Mouse (Mus musculus) regulatory T cell (primary cell): ENCODE measurements around the gene Vps37c.

Experiments
- in situ Hi-C: fragments of 300-600 bp; cut with MboI, MseI; formaldehyde crosslinking; loops from one replicate; pipeline ENCODE4 v1.15.1; 2025; ENCODE audit warnings: high pct_unique_total_duplicates

Vps37c gene

DNA sequence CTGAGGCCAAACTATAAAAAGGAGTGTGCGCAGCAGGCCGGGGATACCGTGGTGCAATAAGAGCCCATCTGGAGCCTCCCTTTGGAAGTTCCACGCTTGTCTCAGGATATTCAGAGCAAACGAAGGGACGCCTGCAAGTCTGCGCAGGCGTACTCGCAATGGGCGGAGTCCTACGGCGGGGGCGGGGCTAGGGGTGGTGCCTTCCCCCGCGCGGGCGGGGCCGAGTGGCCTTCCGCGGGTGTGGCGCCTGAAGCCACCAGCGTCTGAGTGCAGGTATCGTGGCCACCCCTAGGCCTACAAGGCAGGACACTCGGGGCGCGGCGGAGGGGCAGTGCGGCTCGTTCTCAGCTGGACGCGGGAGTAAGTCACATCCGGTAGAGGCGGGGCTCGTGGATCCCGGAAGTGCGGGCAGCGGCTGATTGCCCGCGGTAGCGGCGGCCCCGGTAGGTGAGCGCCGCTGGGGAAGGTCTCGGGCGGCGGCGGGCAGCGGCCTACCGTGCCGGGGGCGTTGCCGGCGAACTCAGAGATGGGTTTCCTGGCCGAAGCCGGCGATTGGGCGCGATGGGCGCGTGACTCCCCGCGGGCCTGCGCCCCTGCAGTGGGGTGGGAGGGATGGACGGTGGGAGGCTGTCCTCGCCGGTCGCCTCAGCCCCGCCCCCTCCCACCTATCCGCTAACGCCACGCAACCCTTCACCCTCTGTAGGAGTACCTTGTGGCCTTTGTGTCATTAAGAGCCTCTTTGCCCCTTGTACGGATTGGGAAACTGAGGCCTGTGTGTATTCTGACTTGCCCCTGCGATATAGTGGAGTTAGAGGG, at the start of gene Vps37c:
Gene Vps37c, plus strand, starts transcription at position 199 of the 816 bp plus-strand sequence.
- in situ Hi-C loops, result no loop called here

DNA sequence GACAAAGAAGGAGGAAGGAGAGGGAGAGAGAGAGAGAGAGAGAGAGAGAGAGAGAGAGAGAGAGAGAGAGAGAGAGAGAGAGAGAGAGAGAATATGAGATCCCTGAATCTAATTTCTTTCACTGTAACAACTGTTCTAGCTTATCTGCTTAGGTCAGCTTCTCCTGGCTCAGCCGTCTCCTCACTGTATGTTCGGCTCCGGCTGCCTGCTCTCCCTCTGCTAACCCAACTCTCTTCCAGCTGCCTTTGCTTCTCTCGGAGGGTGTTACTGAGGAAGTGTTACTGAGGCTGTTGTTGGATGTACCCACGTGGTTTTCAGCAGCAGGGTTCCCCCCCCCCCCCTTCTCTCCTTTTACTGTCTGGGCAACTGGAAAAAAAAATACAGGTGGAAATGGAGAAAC, 48.5 kb upstream of the Vps37c start:
- in situ Hi-C loops, result no loop called here

DNA sequence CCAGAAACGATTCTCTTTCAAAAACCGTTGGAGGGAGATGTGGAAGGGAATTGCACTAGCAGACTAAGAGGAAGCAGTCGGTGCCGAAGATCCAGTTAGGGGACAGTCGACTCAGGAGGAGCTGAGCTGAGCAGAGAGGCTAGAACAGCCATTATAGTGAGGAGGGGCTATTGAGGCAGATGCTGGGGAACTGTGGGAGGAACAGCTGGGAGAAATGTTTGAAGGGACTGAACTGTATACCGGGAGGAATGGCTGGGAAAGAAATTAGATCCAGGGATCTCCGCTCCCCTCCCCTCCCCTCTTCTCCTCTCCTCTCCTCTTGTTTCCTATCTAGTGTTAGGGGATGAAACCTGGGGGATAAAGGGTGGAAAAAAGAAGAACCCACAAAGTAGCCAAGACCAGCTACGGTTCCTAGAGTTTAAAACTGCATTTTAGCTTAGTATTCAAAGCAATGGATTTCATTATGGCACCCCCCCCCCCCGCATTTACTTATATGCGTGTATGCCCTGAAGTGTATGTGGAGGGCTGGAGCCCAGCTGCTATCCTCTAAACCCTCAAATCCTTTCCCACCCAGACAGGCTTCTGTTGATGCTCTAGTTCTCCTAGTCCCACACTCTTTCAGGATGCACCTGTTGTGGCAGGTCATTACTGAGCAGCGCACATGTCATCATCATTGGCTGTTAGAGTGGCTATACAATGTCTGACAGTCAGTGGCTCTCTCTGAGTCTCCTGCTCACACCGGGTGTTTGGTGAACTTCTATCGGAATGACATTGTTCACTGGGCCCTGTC, 47.8 kb upstream of the Vps37c start:
- in situ Hi-C loops, result no loop called here

DNA sequence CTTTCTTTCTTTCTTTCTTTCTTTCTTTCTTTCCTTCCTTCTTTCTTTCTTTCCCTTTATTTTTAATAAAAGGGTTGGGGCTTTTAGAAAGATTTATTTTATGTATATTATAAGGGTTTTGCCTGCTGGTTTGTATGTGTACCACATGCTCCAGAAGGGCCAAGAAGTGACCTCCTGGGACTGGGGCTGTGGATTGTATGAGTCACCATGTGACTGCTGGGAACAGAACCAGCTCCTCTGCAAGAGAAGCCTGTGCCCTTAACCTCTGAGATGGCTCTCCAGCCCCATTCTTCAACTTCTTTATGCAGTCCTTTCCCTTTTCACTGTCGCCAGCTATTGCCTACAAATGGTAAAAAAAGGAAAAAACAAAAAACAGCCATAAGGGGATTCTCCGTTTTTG, 42.9 kb upstream of the Vps37c start:
- in situ Hi-C loops, result no loop called here

DNA sequence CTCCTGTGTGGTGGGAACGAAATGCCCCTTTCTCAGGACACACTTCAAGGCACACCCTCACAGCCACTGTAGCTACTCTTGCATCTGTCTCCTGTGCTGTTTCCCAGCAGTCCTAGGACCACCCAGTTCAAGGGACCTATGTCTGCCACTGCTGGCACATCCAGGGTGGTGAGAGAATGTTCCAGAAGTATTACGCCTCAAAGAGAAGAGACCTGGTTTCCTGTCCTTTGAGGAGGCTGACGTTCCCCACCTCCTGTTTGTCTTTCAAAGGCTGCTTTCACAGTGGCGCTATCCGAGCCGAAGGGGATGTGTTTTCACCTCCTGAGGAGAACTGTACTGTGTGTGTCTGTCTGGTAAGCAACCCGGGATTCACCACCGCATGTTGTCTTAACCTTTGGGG, 40.4 kb upstream of the Vps37c start:
- in situ Hi-C loops, result no loop called here

DNA sequence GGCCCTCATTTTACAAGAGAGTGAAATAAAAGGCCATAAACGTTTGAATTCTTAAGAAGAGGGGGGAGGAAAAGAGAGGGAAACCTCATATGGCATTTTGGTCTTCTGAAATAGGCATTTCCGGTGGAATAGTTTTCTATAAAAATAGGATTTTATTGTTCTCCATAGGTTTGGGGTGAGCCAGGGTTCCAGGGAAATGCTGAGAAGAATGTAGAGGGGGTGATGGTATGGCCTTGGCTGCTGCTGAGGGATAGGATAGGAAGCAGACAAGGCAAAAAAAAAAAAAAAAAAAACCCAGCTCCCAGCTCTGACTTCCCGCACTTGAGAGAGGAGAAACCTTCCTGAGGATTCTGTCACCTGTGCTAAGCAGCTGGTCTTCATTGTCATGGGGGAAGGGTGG, 32.5 kb upstream of the Vps37c start:
- in situ Hi-C loops, result loop anchor here (10.0 to 25.0 kb wide), 2 partner anchors 1006 to 1179 kb away; partner anchors contain the start of genes Olfr1417 and Oosp2

DNA sequence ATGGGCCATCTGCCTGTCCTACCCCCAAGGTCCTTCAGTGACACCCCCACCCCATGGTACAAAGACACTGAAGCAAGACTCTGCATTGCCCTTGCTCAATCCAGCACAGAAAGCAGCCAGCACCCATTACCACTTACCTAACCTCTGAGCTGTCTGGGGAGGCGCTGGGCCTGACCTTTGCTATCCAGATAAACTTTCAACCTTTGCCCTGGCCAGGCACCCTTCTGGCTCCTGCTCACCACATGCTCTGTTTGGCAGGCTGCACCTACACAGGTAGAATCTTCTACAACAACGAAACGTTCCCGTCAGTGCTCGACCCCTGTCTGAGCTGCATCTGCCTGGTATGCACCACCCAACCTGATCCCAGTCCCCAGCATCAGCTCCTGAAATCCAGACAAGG, 30.8 kb upstream of the Vps37c start:
- in situ Hi-C loops, result loop anchor here (10.0 to 25.0 kb wide), 2 partner anchors 1005 to 1177 kb away; partner anchors contain the start of genes Olfr1417 and Oosp2

DNA sequence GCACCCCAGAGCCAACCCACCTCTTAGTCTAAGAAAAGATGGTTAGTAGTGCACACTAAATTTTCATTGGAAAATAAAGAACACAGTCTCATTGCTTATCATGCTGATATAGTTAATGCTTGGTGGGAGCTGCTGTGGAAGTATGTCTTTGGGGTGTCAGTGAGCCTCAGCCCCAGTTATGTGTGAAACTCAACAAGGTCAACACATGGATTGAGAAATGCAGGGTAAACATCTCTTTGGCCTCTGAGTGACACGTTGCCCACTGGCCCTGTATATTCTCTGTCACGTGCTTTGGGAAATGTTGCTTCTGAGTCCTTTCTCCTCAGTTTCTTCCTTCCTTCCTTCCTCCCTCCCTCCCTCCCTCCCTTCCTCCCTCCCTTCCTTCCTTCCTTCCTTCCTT, 30.1 kb upstream of the Vps37c start:
- in situ Hi-C loops, result loop anchor here (10.0 to 25.0 kb wide), 2 partner anchors 1004 to 1176 kb away; partner anchors contain the start of genes Olfr1417 and Oosp2

DNA sequence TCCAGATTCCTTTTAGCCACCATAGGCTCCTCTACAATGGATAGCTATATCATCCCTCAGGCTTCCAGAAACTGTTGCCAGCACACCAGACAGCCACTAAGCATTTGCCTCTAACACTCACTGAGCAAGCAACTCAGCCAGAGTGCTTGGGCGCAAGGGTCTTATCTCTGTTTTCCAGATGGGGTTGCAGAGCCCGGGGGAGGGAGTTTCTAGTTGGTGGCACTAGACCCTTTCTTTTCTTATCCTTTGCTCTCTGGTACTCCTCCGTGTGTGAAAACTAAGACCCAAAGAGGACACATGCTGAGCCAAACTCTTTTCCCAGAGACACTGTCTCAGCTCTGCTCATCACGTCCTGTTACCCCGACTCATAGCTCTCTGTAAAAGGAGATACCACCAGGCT, 27.2 kb upstream of the Vps37c start:
- in situ Hi-C loops, result loop anchor here (10.0 to 25.0 kb wide), 2 partner anchors 643 to 1001 kb away; partner anchors contain the start of gene Oosp2

DNA sequence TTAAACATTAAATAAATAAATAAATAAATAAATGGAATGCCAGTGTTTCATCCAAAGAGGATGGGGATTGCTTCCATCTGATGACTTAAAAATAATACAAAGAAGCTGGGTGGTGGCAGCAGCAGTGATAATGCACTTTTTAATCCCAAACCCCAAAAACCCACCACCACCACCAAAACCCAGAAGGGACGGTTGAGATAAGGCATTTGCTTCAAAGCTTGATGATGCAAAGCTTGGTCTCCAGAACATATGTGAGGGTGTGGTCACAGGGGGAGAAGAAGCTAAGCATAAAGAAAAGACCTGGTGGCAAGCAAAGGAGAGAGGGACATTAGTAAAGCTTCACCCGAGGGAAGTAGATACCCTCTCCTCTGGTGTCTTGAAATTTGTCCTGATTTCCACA, 26.6 kb upstream of the Vps37c start:
- in situ Hi-C loops, result loop anchor here (10.0 to 25.0 kb wide), 2 partner anchors 643 to 1000 kb away; partner anchors contain the start of gene Oosp2

DNA sequence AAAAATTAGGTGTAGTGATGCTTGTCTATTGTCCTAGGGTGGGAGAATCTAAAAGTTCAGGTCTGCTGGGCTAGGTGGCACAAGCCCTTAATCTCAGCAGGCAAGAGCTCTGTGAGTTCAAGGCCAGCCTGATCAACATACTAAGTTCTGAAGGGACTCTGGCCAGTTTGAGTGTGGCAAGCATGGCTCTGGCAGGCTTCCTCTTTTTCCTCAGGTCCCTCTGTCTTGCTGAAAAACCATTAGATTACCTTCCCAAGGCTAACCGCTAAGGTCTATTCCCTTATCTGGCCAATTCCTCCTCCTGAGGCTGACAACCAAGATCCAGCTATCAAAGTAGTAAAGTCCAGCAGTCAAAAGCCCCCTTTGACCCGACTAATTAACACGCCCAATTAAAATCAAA, 25.9 kb upstream of the Vps37c start:
- in situ Hi-C loops, result loop anchor here (10.0 to 25.0 kb wide), 2 partner anchors 642 to 1000 kb away; partner anchors contain the start of gene Oosp2

DNA sequence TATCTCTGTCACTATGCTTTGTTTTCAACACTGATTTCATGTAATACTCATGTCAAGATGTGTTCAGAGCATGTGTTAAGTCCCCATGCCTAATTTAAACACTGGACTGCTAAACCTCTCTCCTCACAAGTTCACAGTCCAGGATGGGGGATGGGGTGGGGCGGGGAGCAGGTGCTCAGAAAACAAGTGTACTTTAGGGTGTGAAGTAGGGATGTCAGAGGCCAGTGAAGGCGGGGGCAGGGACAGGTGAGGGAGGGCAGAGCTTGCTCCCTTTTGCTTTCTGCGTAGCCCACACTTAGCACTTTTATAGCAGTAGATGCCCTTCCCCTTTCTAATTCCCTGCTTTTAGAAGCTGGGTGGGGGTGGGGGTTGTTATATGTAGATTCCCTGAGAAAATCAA, 23.4 kb upstream of the Vps37c start:
- in situ Hi-C loops, result loop anchor here (5.0 to 25.0 kb wide), 3 partner anchors 297 to 997 kb away; partner anchors contain the start of gene Oosp2

DNA sequence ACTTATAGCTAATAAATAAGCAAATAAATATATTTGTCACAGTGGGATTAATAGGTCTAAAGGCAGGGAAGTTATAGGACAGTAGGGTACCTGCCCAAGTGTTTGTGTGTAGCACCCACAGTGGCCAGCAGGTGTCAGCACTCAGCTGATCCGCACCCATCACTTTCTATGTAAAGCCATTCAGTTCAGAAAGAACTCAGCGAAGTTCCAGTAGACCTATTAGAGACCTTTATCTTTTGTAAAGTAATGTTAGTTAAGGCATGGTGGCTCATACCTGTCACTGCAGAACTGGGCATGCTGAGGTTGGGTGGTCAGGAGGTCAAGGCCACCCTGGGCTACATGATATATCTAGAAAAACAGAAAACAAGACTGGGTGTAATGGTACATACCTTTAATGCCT, 23.0 kb upstream of the Vps37c start:
- in situ Hi-C loops, result loop anchor here (5.0 to 25.0 kb wide), 3 partner anchors 297 to 997 kb away; partner anchors contain the start of gene Oosp2

DNA sequence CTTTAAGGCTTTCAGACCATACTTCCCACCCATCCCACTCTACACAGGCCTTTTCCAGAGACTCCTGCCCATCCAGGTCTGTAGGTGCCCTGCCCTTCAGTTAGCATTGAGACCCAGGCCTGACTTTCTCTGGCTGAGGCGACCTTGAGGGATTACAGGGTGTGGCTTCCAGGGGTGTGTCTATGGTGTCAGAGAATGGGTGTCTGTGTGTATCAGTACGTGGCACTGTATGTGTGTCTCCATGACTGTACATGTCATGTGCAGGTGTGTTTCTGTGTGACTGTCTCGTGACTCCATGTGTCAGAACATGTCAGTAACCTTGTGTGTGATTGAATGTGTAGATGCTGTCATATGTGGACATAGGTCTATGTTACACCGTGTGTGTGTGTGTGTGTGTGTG, 17.2 kb upstream of the Vps37c start:
- in situ Hi-C loops, result loop anchor here (25.0 kb wide), 1 partner anchor 991 kb away; the partner anchor contains the start of gene Oosp2

DNA sequence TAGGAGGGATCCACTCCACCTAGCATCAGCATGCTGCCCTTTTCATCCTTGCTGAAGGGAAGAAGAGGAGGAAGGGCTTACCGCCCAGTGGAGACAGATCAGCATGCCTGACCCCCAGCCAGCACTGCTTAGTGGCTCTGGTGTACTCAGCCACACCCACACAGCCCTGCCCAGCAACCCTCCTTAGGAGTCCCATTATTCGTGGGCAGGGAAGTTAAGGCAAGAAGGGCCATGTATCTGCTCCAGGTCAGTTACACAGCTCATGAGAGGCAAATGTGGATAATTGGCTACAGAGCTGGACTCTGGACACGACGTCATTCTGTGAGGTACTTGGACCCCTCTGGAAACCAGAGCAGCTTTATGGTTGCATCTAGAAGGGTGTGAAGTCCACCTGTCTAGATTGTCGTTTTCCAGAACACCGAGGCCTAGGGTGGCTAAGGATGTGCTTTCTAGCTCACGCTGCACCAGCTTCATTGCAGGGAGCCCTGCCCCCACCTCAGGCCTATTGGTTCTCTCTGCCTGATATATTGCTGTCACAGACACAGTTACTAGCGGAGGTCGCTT, 16.6 kb upstream of the Vps37c start:
- in situ Hi-C loops, result loop anchor here (25.0 kb wide), 1 partner anchor 990 kb away; the partner anchor contains the start of gene Oosp2

DNA sequence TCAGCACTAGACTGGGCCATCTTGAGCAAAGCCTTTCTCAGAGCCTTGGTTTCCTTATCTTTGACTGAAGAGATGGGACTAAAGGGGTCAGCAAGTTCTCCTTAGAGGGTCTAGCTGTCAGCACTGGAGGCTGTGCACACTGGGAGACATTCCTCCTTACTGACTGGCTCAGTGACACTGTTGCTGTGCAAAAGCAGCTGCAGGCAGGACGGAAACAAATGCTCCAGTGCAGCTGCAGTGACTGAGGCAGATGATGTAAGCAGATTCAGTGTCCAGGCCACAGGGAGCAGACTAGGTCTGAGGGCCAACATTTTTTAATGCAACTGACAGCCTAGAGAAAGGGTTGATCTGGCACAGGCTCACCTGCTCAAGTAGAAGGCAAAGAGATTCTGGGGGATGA, 15.3 kb upstream of the Vps37c start:
- in situ Hi-C loops, result loop anchor here (25.0 kb wide), 1 partner anchor 989 kb away; the partner anchor contains the start of gene Oosp2

DNA sequence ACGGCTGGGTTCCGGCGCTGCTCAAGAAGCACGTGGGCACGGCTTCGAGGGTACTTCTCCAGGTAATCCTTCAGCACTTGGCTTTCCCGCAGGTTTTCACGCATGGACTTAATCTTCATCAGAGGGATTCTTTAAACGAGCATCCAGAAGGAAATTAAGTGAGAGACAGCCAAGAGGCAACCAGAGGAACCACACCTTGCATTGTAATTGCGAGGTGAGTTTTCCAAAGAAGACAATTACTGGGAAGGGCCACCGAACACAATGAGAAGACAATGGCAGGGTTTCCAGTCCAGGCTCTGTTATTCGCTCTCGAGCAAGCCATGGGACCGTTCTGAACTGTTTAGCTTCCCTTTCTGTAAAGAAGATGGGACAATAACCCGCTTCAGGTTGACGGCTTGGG, 11.9 kb upstream of the Vps37c start:
- in situ Hi-C loops, result no loop called here

DNA sequence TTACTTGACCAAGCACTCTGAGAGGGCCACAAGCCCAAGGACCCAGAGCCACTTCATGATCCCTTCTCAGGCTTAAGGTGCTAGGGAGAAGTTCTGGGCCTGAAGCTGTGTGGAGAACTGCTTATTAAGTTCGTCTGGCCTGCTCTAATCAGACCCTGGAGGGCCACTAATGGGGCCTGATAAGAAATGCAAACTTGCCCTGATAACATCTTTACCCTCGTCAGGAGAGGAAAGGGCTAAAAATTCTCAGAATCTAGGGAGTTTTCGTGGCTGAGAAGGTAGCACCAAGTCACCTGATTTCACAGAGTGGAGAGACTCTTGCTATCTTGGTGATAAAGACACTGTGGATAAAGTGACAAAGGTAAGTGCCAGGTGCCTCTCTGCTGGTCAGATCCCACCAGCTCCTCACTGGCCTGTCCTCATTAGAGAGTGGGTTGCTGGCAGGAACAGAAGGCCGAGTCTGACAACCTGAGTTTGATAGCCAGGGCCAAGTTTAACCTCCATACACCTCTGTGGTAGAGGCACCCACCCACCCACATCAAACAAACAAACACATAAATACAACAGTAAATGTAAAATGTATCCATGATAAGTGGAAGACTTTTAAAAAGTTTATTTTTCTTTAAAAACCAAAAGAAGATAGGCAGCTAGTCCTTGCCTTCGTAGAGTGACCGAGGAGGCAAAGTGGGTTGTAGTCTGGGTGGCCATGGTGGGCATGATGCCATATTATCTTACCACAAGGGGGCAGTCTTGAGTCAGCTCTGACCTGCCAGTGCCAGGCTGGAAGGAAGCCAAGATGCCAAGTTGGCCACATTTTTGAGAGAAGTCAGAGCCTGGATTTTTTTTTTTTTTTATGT, 10.4 kb upstream of the Vps37c start, which contains the start of gene Pga5:
Gene Pga5, minus strand, starts transcription at position 157 of the 857 bp plus-strand sequence.
- in situ Hi-C loops, result no loop called here

DNA sequence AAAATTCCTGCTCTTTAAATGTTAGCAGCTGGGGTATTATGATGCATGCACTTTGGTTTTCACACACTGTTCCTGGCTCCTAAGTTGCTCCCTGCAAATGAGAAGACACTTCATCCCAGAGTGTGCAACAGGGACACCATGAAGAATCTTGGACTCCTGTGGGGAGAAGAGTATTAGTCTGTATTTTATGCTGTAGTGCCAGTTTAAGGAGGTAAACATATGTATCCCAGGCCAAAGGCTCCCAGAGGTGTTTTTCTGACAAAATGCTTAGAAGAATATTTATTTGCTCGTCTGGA, 9.8 kb upstream of the Vps37c start:
- in situ Hi-C loops, result no loop called here

DNA sequence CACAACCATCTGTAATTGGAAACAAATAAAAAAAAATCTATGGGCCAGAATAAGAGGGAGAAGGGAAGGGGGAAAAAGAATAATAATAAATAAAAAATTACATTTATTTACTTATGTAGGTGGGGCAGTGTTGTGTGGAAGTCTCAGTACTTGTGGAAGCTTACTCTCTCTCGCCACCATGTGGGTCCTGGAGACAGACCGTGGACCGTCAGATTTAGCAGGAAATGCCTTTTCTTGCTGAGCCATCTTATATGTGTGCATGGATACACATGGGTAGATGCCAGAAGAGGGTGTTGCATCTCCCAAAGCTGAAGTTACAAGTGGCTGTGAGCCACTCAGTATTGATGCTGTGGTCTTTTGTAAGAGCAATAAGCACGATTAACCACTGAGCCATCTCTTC, 7.0 kb upstream of the Vps37c start:
- in situ Hi-C loops, result no loop called here

DNA sequence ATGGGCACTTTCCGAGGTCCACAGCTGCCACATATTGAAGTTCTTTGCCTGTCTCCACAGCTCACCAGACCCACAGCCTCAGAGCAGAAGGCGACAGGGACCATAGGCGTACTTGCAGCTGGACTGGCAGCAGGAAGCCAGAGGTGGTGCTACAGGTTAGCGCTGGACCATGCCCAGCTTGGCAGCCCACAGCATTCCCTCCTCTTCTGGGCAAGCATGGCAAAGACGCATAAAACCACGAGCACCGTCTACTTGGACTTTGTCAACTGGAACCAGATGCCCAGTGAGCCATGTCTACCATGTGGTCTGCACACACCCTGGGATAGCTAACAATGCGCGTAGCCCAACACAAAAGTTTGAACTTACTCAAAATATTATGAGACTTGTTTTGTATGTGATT, 3.5 kb upstream of the Vps37c start:
- in situ Hi-C loops, result no loop called here
